Mouse (Mus musculus) embryonic fibroblast, embryonic 13.5 days (primary cell): Measurements from ENCODE around the gene Gpr22. TPM values are rescaled to one million over a fixed set of nuclear protein-coding genes. Genes with fewer than 3 reads are reported as not detected.

Experiments
- H3K27ac ChIP-seq: 2 replicates; pipeline ENCODE4 v1.5.1; 2012; ENCODE audit warnings: low read length, control low read depth, inconsistent platforms; ENCODE audit not compliant: insufficient read depth
- H3K4me1 ChIP-seq: 2 replicates; pipeline ENCODE4 v1.6.1; 2011; ENCODE audit warnings: low read length; ENCODE audit not compliant: control insufficient read depth, insufficient read depth
- H3K4me3 ChIP-seq: 2 replicates; pipeline ENCODE4 v1.5.1; 2011; ENCODE audit warnings: mild to moderate bottlenecking, control low read depth, low read length; ENCODE audit not compliant: insufficient read depth
- CTCF ChIP-seq: IDR thresholded peaks from 2 replicates; pipeline ENCODE4 v1.5.1; 2011; ENCODE audit warnings: mild to moderate bottlenecking, control low read depth, low read length, moderate library complexity, borderline replicate concordance; ENCODE audit not compliant: insufficient read depth
- POLR2A ChIP-seq: IDR thresholded peaks from 2 replicates; pipeline ENCODE4 v1.6.1; 2011; ENCODE audit warnings: low read depth, mild to moderate bottlenecking, control low read depth, low read length, moderate library complexity
- polyA plus RNA-seq: library from polyadenylated mRNA; stranded (reverse); fragments of >200 nt; gene quantifications from 2 replicates; pipeline ENCODE4 v1.2.4, GENCODE M21; 2011; ENCODE audit warnings: low read depth; ENCODE audit not compliant: missing spikeins, insufficient read length

Gene Gpr22
- polyA plus RNA-seq, result not detected in 2 replicates

- H3K4me1 ChIP-seq, result no peaks in the 10 kb centered on the region
- H3K27ac ChIP-seq, result no peak within 1 kb of the TSS
- TF ChIP-seq CTCF, result no peak
- no peak within 1 kb of the TSS for H3K4me3 ChIP-seq
Observed at GRCm38 (mm10) chr12:31713600-31713999, at the start of gene Gpr22. TSS of gene Gpr22 (minus strand) at chr12:31713947.

- Histone ChIP-seq H3K4me1 (no peaks in the 10 kb centered on the region), H3K4me3 (no peak overlapping the region), H3K27ac (no peak overlapping the region)
- TF ChIP-seq POLR2A, result no peak
- TF ChIP-seq CTCF, result no peak
Observed at GRCm38 (mm10) chr12:31755885-31756755, 42.4 kb upstream of the Gpr22 start.

DNA sequence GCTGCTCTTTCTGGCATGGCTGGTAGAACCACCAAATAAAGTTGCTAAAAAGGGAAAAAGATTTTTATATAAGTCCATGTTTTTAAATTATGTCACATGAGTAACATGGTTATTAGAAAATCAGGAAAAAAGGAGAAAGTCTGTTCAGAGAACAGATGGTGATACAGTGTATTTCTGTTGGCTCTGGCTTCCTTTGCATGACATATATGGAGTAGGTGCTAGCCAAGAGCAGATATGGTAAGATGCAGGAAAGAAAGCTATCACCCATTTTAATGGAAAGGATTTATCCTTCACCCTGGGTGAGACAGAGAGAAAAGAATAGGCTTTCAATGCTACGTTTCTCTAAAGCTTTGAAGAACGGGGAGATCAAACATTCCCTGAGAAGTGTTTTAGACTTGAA lies 40.7 kb upstream of the Gpr22 start:
- TF ChIP-seq CTCF, result no peak
- no peak for TF ChIP-seq POLR2A
- H3K4me3 ChIP-seq, result no peak overlapping the region

DNA sequence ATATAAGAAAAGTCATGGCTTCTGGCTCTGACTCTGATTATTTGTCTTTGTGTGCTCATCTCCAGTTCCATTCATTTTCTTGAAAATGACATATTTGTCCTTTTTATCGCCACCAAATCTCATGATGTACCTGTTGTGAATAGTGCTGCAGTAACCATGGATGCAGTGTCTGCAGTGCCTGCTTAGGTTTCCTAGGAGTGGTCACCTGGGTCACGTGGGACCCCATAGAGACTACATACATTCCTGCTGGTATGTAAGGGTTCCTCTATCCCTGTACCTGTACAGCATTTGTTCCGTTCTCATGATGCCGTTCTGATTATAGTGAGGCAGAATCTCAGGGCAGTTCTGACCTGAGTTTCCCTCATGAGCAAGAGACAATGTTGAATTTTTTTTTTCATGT lies 36.1 kb upstream of the Gpr22 start:
- Histone ChIP-seq H3K27ac (no peak overlapping the region), H3K4me1 (no peaks in the 10 kb centered on the region), H3K4me3 (no peak overlapping the region)
- no peak for TF ChIP-seq POLR2A
- TF ChIP-seq CTCF, result no peak

More for the DNA sequence above, 40.7 kb upstream of the Gpr22 start:
- H3K27ac ChIP-seq, result no peak overlapping the region
- H3K4me1 ChIP-seq, result no peaks in the 10 kb centered on the region

- Histone ChIP-seq H3K27ac (no peak overlapping the region), H3K4me3 (no peak overlapping the region), H3K4me1 (no peaks in the 10 kb centered on the region)
- TF ChIP-seq CTCF (no peak), POLR2A (no peak)
Observed at GRCm38 (mm10) chr12:31747301-31747700, 33.6 kb upstream of the Gpr22 start.

DNA sequence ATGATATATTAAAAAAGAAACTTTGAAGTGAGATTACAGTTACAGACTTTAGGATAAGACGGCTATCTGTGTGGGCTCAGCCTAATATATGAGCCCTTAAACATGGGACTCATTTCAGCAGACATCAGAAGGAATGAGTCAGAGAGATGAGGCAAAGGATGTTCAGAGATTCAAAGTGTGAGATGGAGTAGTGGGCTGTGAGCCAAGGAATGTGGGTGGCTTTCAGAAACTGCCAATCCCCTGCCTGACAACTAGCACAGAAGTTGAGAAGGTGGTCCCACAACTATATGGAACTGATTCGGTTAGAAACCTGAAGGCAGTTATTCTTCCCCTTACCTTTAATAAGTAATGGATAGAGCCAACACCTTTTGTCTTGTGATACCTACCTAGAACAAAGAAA lies 20.9 kb upstream of the Gpr22 start:
- Histone ChIP-seq H3K27ac (no peak overlapping the region), H3K4me1 (peaks cover 2% of the 10 kb centered on the region; the same call in 1 of the 2 replicates), H3K4me3 (no peak overlapping the region)
- no peak for TF ChIP-seq POLR2A
- no peak for TF ChIP-seq CTCF

DNA sequence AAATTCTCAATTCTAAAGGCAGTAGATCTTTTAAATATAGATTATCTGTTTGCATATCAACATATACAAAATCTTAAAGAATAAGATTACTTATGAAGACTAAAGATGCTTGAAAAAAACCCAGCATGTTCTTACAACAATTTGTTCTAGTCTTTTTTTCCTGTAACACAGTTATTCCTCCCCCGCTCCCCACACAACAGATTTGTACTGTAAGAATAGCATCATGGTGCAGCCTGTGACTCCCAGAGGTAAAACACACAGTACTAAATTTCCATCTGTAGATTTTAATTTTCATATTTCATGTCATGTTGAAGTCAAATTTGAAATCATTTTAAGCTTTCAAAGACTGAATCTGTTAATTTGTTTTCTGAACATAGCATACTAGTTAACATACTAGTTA lies 16.4 kb upstream of the Gpr22 start:
- Histone ChIP-seq H3K4me3 (no peak overlapping the region), H3K27ac (no peak overlapping the region), H3K4me1 (peaks cover 2% of the 10 kb centered on the region; the same call in 1 of the 2 replicates)
- no peak for TF ChIP-seq CTCF

GRCm38 (mm10) chr12:31726707-31727106 lies 13.0 kb upstream of the Gpr22 start:
- H3K4me3 ChIP-seq, result no peak overlapping the region
- no peak for TF ChIP-seq CTCF
- no peak for TF ChIP-seq POLR2A
- no peaks in the 10 kb centered on the region for H3K4me1 ChIP-seq
- no peak overlapping the region for H3K27ac ChIP-seq

- TF ChIP-seq CTCF (no peak), POLR2A (no peak)
- Histone ChIP-seq H3K27ac (no peak overlapping the region), H3K4me3 (no peak overlapping the region), H3K4me1 (no peaks in the 10 kb centered on the region)
Observed at GRCm38 (mm10) chr12:31725511-31726275, 11.9 kb upstream of the Gpr22 start.

DNA sequence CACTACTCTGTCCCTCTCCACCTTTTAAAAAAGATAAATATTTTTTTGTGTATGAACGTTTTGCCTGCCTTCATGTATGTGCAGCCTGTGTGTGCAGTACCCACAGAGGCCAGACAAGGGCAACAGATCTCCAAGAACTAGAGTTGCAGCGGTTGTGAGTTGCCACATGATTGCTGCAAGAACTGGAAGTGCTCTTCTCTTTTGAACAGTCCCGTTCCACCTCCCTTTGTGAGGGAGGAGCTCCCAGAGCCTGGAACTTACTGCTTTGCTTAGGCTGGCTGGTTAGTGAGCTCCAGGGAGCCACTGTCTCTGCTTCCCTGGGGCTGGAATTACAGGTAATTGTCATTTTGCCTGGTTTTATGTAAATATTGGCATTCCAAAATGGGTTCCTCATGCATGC lies 10.8 kb upstream of the Gpr22 start:
- no peak overlapping the region for H3K4me3 ChIP-seq
- TF ChIP-seq CTCF, result no peak
- TF ChIP-seq POLR2A, result no peak
- no peaks in the 10 kb centered on the region for H3K4me1 ChIP-seq
- H3K27ac ChIP-seq, result no peak overlapping the region
